Mouse (Mus musculus): ENCODE results near the gene Wnt11.

GRCm38 (mm10) chr7:98889211-98889610 is 54.3 kb downstream of the Wnt11 start:
- TF ChIP-seq EP300 (IDR thresholded peaks at IDR 0.05; ENCODE audit: low read depth) (no peak), CTCF (IDR thresholded peaks at IDR 0.05; ENCODE audit: low read depth) (no peak)

All from liver, postnatal 0 days (tissue).